Mouse (Mus musculus): Measurements from ENCODE around the gene Cgrrf1. TPM values are rescaled to one million over a fixed set of nuclear protein-coding genes. Genes with fewer than 3 reads are reported as not detected.

The Cgrrf1 gene
- polyA plus RNA-seq, 1 experiment from 2014 or later = 28.7 TPM

DNA sequence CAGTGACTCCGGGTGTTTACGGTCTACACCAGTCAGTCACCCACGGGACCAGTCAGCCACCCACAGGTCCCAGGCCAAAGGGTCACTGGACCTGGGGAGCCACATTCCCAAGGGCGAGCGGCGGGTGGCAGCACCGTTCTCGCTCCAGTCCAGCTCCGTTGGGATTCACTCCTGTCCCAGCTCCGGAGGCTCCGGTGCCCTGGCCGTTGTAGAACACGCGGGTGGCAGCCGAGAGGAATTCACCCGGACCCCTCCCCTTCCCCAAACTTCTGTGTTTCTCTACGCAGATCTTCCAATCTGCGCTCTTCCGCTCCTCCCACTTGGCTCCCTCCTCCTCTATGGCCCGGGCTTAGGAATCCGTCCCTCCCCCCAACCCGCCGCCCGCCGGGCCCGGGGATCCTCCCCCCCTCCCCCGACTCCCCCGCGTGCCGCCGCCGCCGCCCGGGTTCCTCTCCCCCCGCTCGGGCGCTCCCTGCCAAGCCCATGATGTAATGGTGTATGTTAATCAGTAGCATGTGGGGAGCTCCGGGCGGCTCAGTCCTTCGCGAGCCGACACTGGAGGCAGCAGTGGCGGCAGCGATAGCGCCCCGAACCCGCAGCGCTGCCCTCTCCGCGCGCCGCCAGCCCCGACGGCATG, 50.6 kb downstream of the Cgrrf1 start, which contains the start of gene Samd4:
Gene Samd4 (plus strand): TSS at position 424 of the 637 bp plus-strand sequence.
- H3K36me3 ChIP-seq (ENCODE audit: control insufficient read depth, insufficient read depth, low read length) = no peaks in the 10 kb centered on the region
- DNase-seq (ENCODE audit: low spot score) (peak; percentile 84), ATAC-seq (ENCODE audit: low FRiP score, low TSS enrichment) (peak; percentile 81)
- WGBS = under 1% methylated on average over 43 of the region's 54 CpGs
- no peaks in the 10 kb centered on the region for H3K27me3 ChIP-seq (ENCODE audit: control insufficient read depth, insufficient read depth, low read length)
- no peaks in the 10 kb centered on the region for H3K9me3 ChIP-seq (ENCODE audit: control insufficient read depth, low read length)
- peak; percentile 55 for TF ChIP-seq CTCF (IDR thresholded peaks at IDR 0.05; ENCODE audit: low read depth)
- TF ChIP-seq EP300 (optimal IDR thresholded peaks at IDR 0.05) = no peak
- peak within 1 kb of the TSS; percentile 67 for H3K4me3 ChIP-seq (ENCODE audit: low read depth, low read length)
- peak within 1 kb of the TSS; percentile 88 for H3K27ac ChIP-seq (replicated peaks)
- peak within 1 kb of the TSS; percentile 82 for H3K9ac ChIP-seq (ENCODE audit: low read length)
- H3K4me2 ChIP-seq (replicated peaks; ENCODE audit: low read depth) = peak within 1 kb of the TSS; percentile 97
- H3K4me1 ChIP-seq (replicated peaks; ENCODE audit: control insufficient read depth, insufficient read depth) = 0 out of 2 replicates have a peak, but pooled peaks cover 3% of the 10 kb centered on the region

GRCm38 (mm10) chr14:46883068-46883870, 51.3 kb downstream of the Cgrrf1 start:
- H3K36me3 ChIP-seq (ENCODE audit: control insufficient read depth, insufficient read depth, low read length) = no peaks in the 10 kb centered on the region
- DNase-seq (ENCODE audit: low spot score) (peak; percentile 52), ATAC-seq (ENCODE audit: low FRiP score, low TSS enrichment) (peak; percentile 30; the same call in 1 of the 2 replicates)
- H3K27me3 ChIP-seq (ENCODE audit: control insufficient read depth, insufficient read depth, low read length) = no peaks in the 10 kb centered on the region
- H3K4me1 ChIP-seq (replicated peaks; ENCODE audit: control insufficient read depth, insufficient read depth) = 0 out of 2 replicates have a peak, but pooled peaks cover 3% of the 10 kb centered on the region
- H3K4me2 ChIP-seq (replicated peaks; ENCODE audit: low read depth) = peak overlapping the region; percentile 97
- H3K9ac ChIP-seq (ENCODE audit: low read length) = peak overlapping the region; percentile 82
- WGBS = under 1% methylated on average over 65 of the region's 70 CpGs
- TF ChIP-seq CTCF (IDR thresholded peaks at IDR 0.05; ENCODE audit: low read depth) (peak; percentile 42), EP300 (optimal IDR thresholded peaks at IDR 0.05) (no peak)
- H3K9me3 ChIP-seq (ENCODE audit: control insufficient read depth, low read length) = no peaks in the 10 kb centered on the region
- H3K4me3 ChIP-seq (ENCODE audit: low read depth, low read length) = peak overlapping the region; percentile 67
- H3K27ac ChIP-seq (replicated peaks) = peak overlapping the region; percentile 88

DNA sequence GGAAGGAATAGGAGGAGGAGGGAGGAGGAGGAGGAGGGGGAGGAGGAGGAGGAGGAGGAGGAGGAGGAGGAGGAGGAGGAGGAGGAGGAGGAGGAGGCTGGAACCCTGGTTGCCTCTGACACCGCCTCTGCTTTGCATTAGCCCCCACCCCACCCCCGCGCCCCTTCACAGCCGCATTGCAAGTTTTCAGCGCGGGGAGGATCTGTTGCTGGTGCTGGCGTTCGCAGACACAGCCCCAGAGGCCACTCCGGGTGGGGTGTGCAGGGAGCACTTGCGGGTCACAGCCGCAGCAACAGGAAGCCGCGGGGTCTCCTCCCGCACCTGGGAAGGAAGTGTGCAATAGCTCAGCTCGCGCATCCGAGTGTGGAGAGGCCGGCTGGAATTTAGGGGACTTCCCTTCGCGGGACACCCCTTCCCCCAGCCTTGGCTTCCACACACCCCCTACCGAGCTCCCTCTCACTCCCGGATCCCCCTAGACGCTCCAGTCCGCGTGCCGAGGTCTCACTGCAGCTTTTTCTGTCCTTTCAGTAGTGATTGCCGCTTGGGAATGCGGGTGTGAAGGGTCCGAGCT, 52.0 kb downstream of the Cgrrf1 start:
- Histone ChIP-seq H3K36me3 (ENCODE audit: control insufficient read depth, insufficient read depth, low read length) (no peaks in the 10 kb centered on the region), H3K4me1 (replicated peaks; ENCODE audit: control insufficient read depth, insufficient read depth) (0 out of 2 replicates have a peak, but pooled peaks cover 3% of the 10 kb centered on the region), H3K27me3 (ENCODE audit: control insufficient read depth, insufficient read depth, low read length) (no peaks in the 10 kb centered on the region), H3K4me3 (ENCODE audit: low read depth, low read length) (peak overlapping the region; percentile 67), H3K9ac (ENCODE audit: low read length) (peak overlapping the region; percentile 74), H3K9me3 (ENCODE audit: control insufficient read depth, low read length) (no peaks in the 10 kb centered on the region), H3K4me2 (replicated peaks; ENCODE audit: low read depth) (peak overlapping the region; percentile 97), H3K27ac (replicated peaks) (peak overlapping the region; percentile 93)
- WGBS = 1% methylated on average over 27 of the region's 29 CpGs
- ATAC-seq (ENCODE audit: low FRiP score, low TSS enrichment) = no peak
- TF ChIP-seq EP300 (optimal IDR thresholded peaks at IDR 0.05) (no peak), CTCF (IDR thresholded peaks at IDR 0.05; ENCODE audit: low read depth) (no peak)
- DNase-seq (ENCODE audit: low spot score) = peak; percentile 52

DNA sequence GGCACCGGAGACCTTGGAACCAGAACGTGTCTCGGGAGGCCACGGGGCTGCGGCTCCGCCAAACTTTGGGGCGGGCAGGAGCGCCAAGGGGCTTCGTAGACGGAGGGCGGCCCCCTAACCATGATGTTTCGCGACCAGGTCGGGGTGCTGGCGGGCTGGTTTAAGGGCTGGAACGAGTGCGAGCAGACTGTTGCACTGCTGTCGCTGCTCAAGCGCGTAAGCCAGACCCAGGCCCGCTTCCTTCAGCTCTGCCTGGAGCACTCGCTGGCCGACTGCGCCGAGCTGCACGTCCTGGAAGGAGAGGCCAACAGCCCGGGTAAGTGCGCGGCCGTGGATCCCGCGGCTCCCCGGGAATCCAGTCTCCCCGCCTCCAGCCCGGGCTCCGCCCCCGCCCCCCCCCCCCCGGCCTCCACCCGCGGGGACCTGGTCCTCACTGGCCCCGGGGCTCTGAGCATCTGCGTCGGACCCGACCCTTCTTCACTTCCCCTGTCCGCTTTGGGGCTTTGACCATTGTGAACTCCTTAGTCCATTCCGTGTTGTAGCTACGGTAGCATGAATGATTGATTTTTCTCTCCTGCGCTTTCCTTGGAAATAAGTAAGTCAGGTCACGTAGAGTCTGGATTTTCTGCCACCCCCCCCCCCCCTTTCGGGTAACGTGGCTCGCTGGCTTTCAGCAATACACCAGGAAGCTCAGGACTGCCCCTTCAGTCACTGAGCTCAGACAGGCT, 52.9 kb downstream of the Cgrrf1 start:
- Histone ChIP-seq H3K27ac (replicated peaks) (peak overlapping the region; percentile 93), H3K9ac (ENCODE audit: low read length) (peak overlapping the region; percentile 74), H3K4me3 (ENCODE audit: low read depth, low read length) (peak overlapping the region; percentile 67), H3K4me2 (replicated peaks; ENCODE audit: low read depth) (peak overlapping the region; percentile 97), H3K36me3 (ENCODE audit: control insufficient read depth, insufficient read depth, low read length) (no peaks in the 10 kb centered on the region), H3K27me3 (ENCODE audit: control insufficient read depth, insufficient read depth, low read length) (no peaks in the 10 kb centered on the region), H3K9me3 (ENCODE audit: control insufficient read depth, low read length) (no peaks in the 10 kb centered on the region), H3K4me1 (replicated peaks; ENCODE audit: control insufficient read depth, insufficient read depth) (0 out of 2 replicates have a peak, but pooled peaks cover 3% of the 10 kb centered on the region)
- DNase-seq (ENCODE audit: low spot score) (peak; percentile 59), ATAC-seq (ENCODE audit: low FRiP score, low TSS enrichment) (peak; percentile 21; the same call in 1 of the 2 replicates)
- under 1% methylated on average over 43 of the region's 52 CpGs for WGBS
- TF ChIP-seq EP300 (optimal IDR thresholded peaks at IDR 0.05) = no peak
- no peak for TF ChIP-seq CTCF (IDR thresholded peaks at IDR 0.05; ENCODE audit: low read depth)

DNA sequence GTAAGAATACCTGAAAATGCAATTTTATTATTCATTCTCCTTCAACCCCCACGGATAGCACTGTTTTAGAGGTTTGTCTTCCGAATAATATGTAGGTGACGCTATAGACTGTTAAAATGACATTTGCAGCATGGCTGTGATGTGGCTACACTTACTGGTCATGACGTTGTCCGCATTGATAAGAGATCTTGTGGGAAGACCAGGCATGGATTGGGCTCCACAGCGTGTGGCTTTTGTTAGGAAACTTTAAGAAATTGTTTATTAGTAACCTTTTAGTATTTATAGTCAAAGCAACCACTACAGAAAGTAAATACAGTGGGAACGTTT, 53.5 kb downstream of the Cgrrf1 start:
- TF ChIP-seq CTCF (IDR thresholded peaks at IDR 0.05; ENCODE audit: low read depth) = peak; percentile 29
- no peak for TF ChIP-seq EP300 (optimal IDR thresholded peaks at IDR 0.05)
- Histone ChIP-seq H3K9ac (ENCODE audit: low read length) (peak overlapping the region; percentile 74), H3K36me3 (ENCODE audit: control insufficient read depth, insufficient read depth, low read length) (no peaks in the 10 kb centered on the region), H3K27me3 (ENCODE audit: control insufficient read depth, insufficient read depth, low read length) (no peaks in the 10 kb centered on the region), H3K9me3 (ENCODE audit: control insufficient read depth, low read length) (no peaks in the 10 kb centered on the region), H3K4me2 (replicated peaks; ENCODE audit: low read depth) (peak overlapping the region; percentile 97), H3K4me3 (ENCODE audit: low read depth, low read length) (peak overlapping the region; percentile 67), H3K27ac (replicated peaks) (peak overlapping the region; percentile 93), H3K4me1 (replicated peaks; ENCODE audit: control insufficient read depth, insufficient read depth) (0 out of 2 replicates have a peak, but pooled peaks cover 3% of the 10 kb centered on the region)
- no peak for ATAC-seq (ENCODE audit: low FRiP score, low TSS enrichment)
- WGBS = 5% methylated on average over 7 of the region's 7 CpGs
- no peak for DNase-seq (ENCODE audit: low spot score)
